Mouse (Mus musculus): ENCODE measurements around the gene Mdfic.

DNA sequence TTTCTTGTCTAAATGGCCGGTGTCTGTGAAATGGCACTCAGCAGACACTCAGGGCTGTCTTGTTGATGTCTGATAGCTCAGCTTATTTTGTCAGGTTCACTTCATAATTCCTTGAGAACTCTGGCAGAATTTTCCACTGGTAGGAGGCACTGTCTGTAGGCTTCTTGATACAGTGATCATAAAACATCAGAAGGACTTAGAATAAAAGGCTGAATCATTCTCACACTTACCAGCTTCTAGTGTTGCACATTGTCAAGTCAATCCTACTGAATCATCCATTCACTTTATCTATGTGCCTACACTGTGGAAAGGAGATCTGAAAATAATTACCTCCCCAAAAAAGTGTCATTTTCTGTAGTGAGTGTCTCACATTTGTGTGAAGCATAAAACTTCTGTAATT, 110.2 kb downstream of the Mdfic start:
- TF ChIP-seq EP300 (IDR thresholded peaks at IDR 0.05; ENCODE audit: low read depth) (no peak), CTCF (IDR thresholded peaks at IDR 0.05; ENCODE audit: low read depth) (no peak)
